Mouse (Mus musculus) MEL (cell line): ENCODE data around the gene Zmynd10. TPM values are rescaled to one million over a fixed set of nuclear protein-coding genes. Genes with fewer than 3 reads are reported as not detected.

ENCODE experiments used
- DNase-seq: peaks from one replicate; pipeline ENCODE4 v3.0.0; 2011; ENCODE audit warnings: low read depth, low spot score
- H3K27ac ChIP-seq: 2 replicates; pipeline ENCODE4 v1.5.1; 2012; ENCODE audit warnings: low read depth, mild to moderate bottlenecking, control low read depth, low read length, moderate library complexity; ENCODE audit not compliant: control insufficient read depth
- H3K27me3 ChIP-seq, 2 experiments: fragments of 150-350 bp in 1 of 2; sonication (generic) in 1 of 2; 2 replicates each; pipeline ENCODE4 v1.6.1; 2012; ENCODE audit warnings: low read length in 2 of 2, mild to moderate bottlenecking in 2 of 2, improper control_type of control experiment in 1 of 2, moderate library complexity in 1 of 2; ENCODE audit not compliant: insufficient read depth in 2 of 2, control insufficient read depth in 1 of 2
- H3K36me3 ChIP-seq, 2 experiments: 2 replicates each; pipeline ENCODE4 v1.6.1; 2012 to 2014; ENCODE audit warnings: low read length in 2 of 2, improper control_type of control experiment in 1 of 2, inconsistent platforms in 1 of 2, mild to moderate bottlenecking in 1 of 2; ENCODE audit not compliant: insufficient read depth in 2 of 2, control insufficient read depth in 1 of 2
- H3K4me1 ChIP-seq, 2 experiments: fragments of 150-350 bp in 1 of 2; sonication (generic) in 1 of 2; 2 replicates each; pipeline ENCODE4 v1.6.1; 2012; ENCODE audit warnings: low read length in 2 of 2, improper control_type of control experiment in 1 of 2, mild to moderate bottlenecking in 1 of 2; ENCODE audit not compliant: insufficient read depth in 2 of 2, control insufficient read depth in 1 of 2
- H3K4me3 ChIP-seq, 2 experiments: fragments of 150-350 bp in 1 of 2; sonication (generic) in 1 of 2; 2 replicates each; pipeline ENCODE4 v1.5.1; 2012; ENCODE audit warnings: low read depth in 2 of 2, low read length in 2 of 2, mild to moderate bottlenecking in 2 of 2, moderate library complexity in 2 of 2, control low read depth in 1 of 2, improper control_type of control experiment in 1 of 2; ENCODE audit not compliant: control insufficient read depth in 1 of 2, insufficient read depth in 1 of 2
- H3K79me2 ChIP-seq: 2 replicates; pipeline ENCODE4 v1.6.1; 2012; ENCODE audit warnings: mild to moderate bottlenecking, low read length, moderate library complexity; ENCODE audit not compliant: control insufficient read depth, poor library complexity, insufficient read depth
- H3K9ac ChIP-seq: 2 replicates; pipeline ENCODE4 v1.6.1; 2012; ENCODE audit warnings: low read depth, mild to moderate bottlenecking, control low read depth, low read length, moderate library complexity; ENCODE audit not compliant: control insufficient read depth, poor library complexity, severe bottlenecking
- H3K9me3 ChIP-seq: fragments of 150-350 bp; sonication (generic); replicated peaks from 2 replicates; pipeline ENCODE4 v1.6.1; 2012; ENCODE audit warnings: mild to moderate bottlenecking, low read length, improper control_type of control experiment, moderate library complexity; ENCODE audit not compliant: insufficient read depth
- CHD2 ChIP-seq: IDR thresholded peaks from 2 replicates; pipeline ENCODE4 v1.6.1; 2011; ENCODE audit warnings: low read length, improper control_type of control experiment
- CTCF ChIP-seq, 3 experiments: IDR thresholded peaks in 2 of 3; conservative IDR thresholded peaks in 1 of 3; 2 replicates each; pipeline ENCODE4 v1.5.1; 2011 to 2012; ENCODE audit warnings: low read length in 3 of 3, low read depth in 2 of 3, mild to moderate bottlenecking in 2 of 3, improper control_type of control experiment in 1 of 3, inconsistent platforms in 1 of 3, mixed read lengths in 1 of 3, moderate library complexity in 1 of 3; ENCODE audit not compliant: control insufficient read depth in 1 of 3, insufficient read depth in 1 of 3, poor library complexity in 1 of 3, severe bottlenecking in 1 of 3
- E2F4 ChIP-seq: IDR thresholded peaks from 2 replicates; pipeline ENCODE4 v1.6.1; 2011; ENCODE audit warnings: low read depth, low read length, improper control_type of control experiment, borderline replicate concordance
- ELF1 ChIP-seq: IDR thresholded peaks from 2 replicates; pipeline ENCODE4 v1.6.1; 2014; ENCODE audit warnings: low read depth, mild to moderate bottlenecking, inconsistent platforms, low read length, improper control_type of control experiment, moderate library complexity
- EP300 ChIP-seq, 2 experiments: IDR thresholded peaks; 2 replicates each; pipeline ENCODE4 v1.6.1; 2011; ENCODE audit warnings: improper control_type of control experiment in 2 of 2, low read length in 2 of 2, low read depth in 1 of 2, mild to moderate bottlenecking in 1 of 2
- ETS1 ChIP-seq: IDR thresholded peaks from 2 replicates; pipeline ENCODE4 v1.6.1; 2012; ENCODE audit warnings: low read depth, mild to moderate bottlenecking, inconsistent platforms, low read length, improper control_type of control experiment, moderate library complexity
- GABPA ChIP-seq: IDR thresholded peaks from 2 replicates; pipeline ENCODE4 v1.6.1; 2012; ENCODE audit warnings: low read depth, mild to moderate bottlenecking, inconsistent platforms, low read length, improper control_type of control experiment, moderate library complexity
- HCFC1 ChIP-seq: IDR thresholded peaks from 2 replicates; pipeline ENCODE4 v1.6.1; 2012; ENCODE audit warnings: low read depth, mild to moderate bottlenecking, inconsistent platforms, low read length, improper control_type of control experiment, moderate library complexity
- KAT2A ChIP-seq: conservative IDR thresholded peaks from 2 replicates; pipeline ENCODE4 v1.6.1; 2012; ENCODE audit warnings: low read depth, low read length, improper control_type of control experiment, inconsistent platforms
- MAX ChIP-seq: IDR thresholded peaks from 2 replicates; pipeline ENCODE4 v1.6.1; 2011; ENCODE audit warnings: low read length, improper control_type of control experiment
- MAZ ChIP-seq: IDR thresholded peaks from 2 replicates; pipeline ENCODE4 v1.6.1; 2012; ENCODE audit warnings: low read depth, mild to moderate bottlenecking, inconsistent platforms, low read length, improper control_type of control experiment
- MXI1 ChIP-seq: IDR thresholded peaks from 2 replicates; pipeline ENCODE4 v1.6.1; 2011; ENCODE audit warnings: mild to moderate bottlenecking, low read depth, low read length, improper control_type of control experiment
- MYC ChIP-seq: IDR thresholded peaks from 2 replicates; pipeline ENCODE4 v1.6.1; 2011; ENCODE audit warnings: low read depth, mild to moderate bottlenecking, low read length, improper control_type of control experiment, moderate library complexity
- NELFE ChIP-seq: IDR thresholded peaks from 2 replicates; pipeline ENCODE4 v1.6.1; 2011; ENCODE audit warnings: low read depth, low read length, improper control_type of control experiment
- NRF1 ChIP-seq: IDR thresholded peaks from 2 replicates; pipeline ENCODE4 v1.6.1; 2014; ENCODE audit warnings: low read depth, mild to moderate bottlenecking, inconsistent platforms, low read length, improper control_type of control experiment, moderate library complexity; ENCODE audit not compliant: poor library complexity, insufficient read depth, severe bottlenecking
- POLR2A ChIP-seq, 2 experiments: IDR thresholded peaks; 2 replicates each; pipeline ENCODE4 v1.6.1; 2011 to 2012; ENCODE audit warnings: low read length in 2 of 2, mild to moderate bottlenecking in 2 of 2, control low read depth in 1 of 2, improper control_type of control experiment in 1 of 2, low read depth in 1 of 2, moderate library complexity in 1 of 2; ENCODE audit not compliant: control insufficient read depth in 1 of 2, insufficient read depth in 1 of 2, poor library complexity in 1 of 2
- POLR2AphosphoS2 ChIP-seq: IDR thresholded peaks from 2 replicates; pipeline ENCODE4 v1.6.1; 2011; ENCODE audit warnings: low read length, improper control_type of control experiment
- POLR2AphosphoS5 ChIP-seq: IDR thresholded peaks from 2 replicates; pipeline ENCODE4 v1.6.1; 2012; ENCODE audit warnings: low read depth, borderline replicate concordance, mild to moderate bottlenecking, inconsistent platforms, low read length, moderate library complexity, mixed read lengths
- RAD21 ChIP-seq: IDR thresholded peaks from 2 replicates; pipeline ENCODE4 v1.6.1; 2011; ENCODE audit warnings: mild to moderate bottlenecking, low read depth, low read length, improper control_type of control experiment
- RCOR1 ChIP-seq: IDR thresholded peaks from 2 replicates; pipeline ENCODE4 v1.6.1; 2012; ENCODE audit warnings: low read depth, mild to moderate bottlenecking, inconsistent platforms, low read length, improper control_type of control experiment
- SIN3A ChIP-seq: IDR thresholded peaks from 2 replicates; pipeline ENCODE4 v1.6.1; 2012; ENCODE audit warnings: low read length, improper control_type of control experiment, inconsistent platforms
- SMC3 ChIP-seq: IDR thresholded peaks from 2 replicates; pipeline ENCODE4 v1.6.1; 2011; ENCODE audit warnings: low read depth, low read length, improper control_type of control experiment
- TAL1 ChIP-seq: IDR thresholded peaks from 2 replicates; pipeline ENCODE4 v1.6.1; 2012; ENCODE audit warnings: mild to moderate bottlenecking, inconsistent platforms, low read length, moderate library complexity, mixed read lengths
- TBP ChIP-seq: IDR thresholded peaks from 2 replicates; pipeline ENCODE4 v1.8.0; 2011; ENCODE audit warnings: low read depth, low read length, improper control_type of control experiment
- TCF12 ChIP-seq: IDR thresholded peaks from 2 replicates; pipeline ENCODE4 v1.6.1; 2014; ENCODE audit warnings: low read depth, mild to moderate bottlenecking, inconsistent platforms, low read length, improper control_type of control experiment, moderate library complexity
- UBTF ChIP-seq: IDR thresholded peaks from 2 replicates; pipeline ENCODE4 v1.6.1; 2012; ENCODE audit warnings: low read depth, mild to moderate bottlenecking, inconsistent platforms, low read length, improper control_type of control experiment, moderate library complexity, borderline replicate concordance; ENCODE audit not compliant: insufficient read depth
- USF2 ChIP-seq, 2 experiments: IDR thresholded peaks; 2 replicates each; pipeline ENCODE4 v1.6.1; 2011 to 2012; ENCODE audit warnings: improper control_type of control experiment in 2 of 2, low read length in 2 of 2, borderline replicate concordance in 1 of 2, inconsistent platforms in 1 of 2, low read depth in 1 of 2, mild to moderate bottlenecking in 1 of 2; ENCODE audit not compliant: insufficient read depth in 1 of 2
- ZKSCAN1 ChIP-seq: IDR thresholded peaks from 2 replicates; pipeline ENCODE4 v1.6.1; 2012; ENCODE audit warnings: low read depth, mild to moderate bottlenecking, inconsistent platforms, low read length, improper control_type of control experiment, moderate library complexity
- ZMIZ1 ChIP-seq: IDR thresholded peaks from 2 replicates; pipeline ENCODE4 v1.6.1; 2012; ENCODE audit warnings: low read depth, mild to moderate bottlenecking, inconsistent platforms, low read length, improper control_type of control experiment, moderate library complexity
- polyA plus RNA-seq, 2 experiments: library from polyadenylated mRNA; stranded (reverse) in 1 of 2; unstranded in 1 of 2; fragments of >175 nt in 1 of 2; fragments of >200 nt in 1 of 2; gene quantifications; 2 replicates each; pipeline versions ENCODE4 v1.2.1 to v1.2.4; 2012; ENCODE audit warnings: low replicate concordance in 2 of 2, low read depth in 1 of 2; ENCODE audit not compliant: insufficient read length in 2 of 2, insufficient read depth in 1 of 2, missing spikeins in 1 of 2
- total RNA-seq: library from RNA; depleted of rRNA; stranded (reverse); fragments of 300-350 nt; gene quantifications from 2 replicates; pipeline ENCODE4 v1.2.3, GENCODE M21; 2012

The Zmynd10 gene
- total and polyA plus RNA-seq, 3 experiments: 0.31 to 0.85 TPM; not detected in 1

DNA sequence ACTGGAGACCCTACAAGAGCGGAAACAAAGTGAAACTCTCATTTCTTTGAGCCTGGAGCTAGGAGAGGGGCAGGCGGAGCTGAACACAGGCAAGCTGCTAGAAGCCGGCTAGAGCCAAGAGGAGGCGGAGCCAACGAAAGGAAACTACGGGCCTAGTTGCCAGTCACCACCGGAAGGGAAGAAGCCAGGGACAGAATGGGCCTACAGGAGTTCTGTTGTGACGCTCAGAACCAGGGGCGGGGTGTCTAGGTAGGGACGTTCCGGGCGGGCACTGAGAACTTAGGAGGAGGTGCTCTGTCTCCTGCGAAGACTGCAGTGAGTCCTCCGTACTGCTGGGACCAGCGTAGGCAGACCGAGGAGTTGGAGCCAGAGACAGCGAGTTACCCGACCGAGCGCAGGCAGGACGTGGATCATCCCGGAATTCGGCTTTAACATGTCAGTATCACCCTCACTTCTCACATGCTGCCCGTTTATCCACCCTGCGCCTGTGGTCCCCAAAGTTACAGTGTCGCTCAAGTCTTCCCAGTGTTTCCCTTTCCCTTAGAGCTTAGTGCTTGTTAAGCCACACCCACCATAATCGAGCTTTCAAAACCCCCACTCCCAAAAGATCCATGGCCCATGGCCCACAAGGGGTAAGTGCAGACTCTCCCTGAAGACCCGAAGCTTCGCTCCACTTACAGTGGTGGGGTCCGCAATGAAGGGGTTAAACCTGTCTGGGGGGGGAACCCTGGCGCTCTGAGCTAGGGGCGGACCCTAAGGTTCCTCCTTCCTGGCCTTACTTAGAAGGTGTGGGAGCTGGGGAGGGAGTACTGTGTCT, 33.6 kb downstream of the Zmynd10 start, which contains the start of gene Hyal3:
Hyal3 (plus strand) TSS at position 318 of the 817 bp plus-strand sequence.
- TF ChIP-seq RAD21 (no peak), ELF1 (0 out of 2 replicates have a peak, but pooled peaks have one; percentile 57), ZKSCAN1 (no peak), CHD2 (no peak), RCOR1 (no peak), KAT2A (no peak; the same call in 1 of the 2 replicates), MAZ (peak; percentile 95; the same call in 1 of the 2 replicates), CTCF (IDR thresholded peaks at IDR 0.05 in 2 of 3, conservative IDR thresholded peaks at IDR 0.05 in 1 of 3; ENCODE audit: control insufficient read depth in 1 of 3, insufficient read depth in 1 of 3, low read depth in 2 of 3, low read length in 3 of 3, poor library complexity in 1 of 3, severe bottlenecking in 1 of 3) (no peak), GABPA (no peak), EP300 (IDR thresholded peaks at IDR 0.05; ENCODE audit: low read depth in 1 of 2, low read length in 2 of 2) (peak in 1 of 2 experiments; percentile 40; a peak in 1 of 4 replicates), ZMIZ1 (peak; percentile 74), USF2 (IDR thresholded peaks at IDR 0.05; ENCODE audit: borderline replicate concordance in 1 of 2, insufficient read depth in 1 of 2, low read depth in 1 of 2, low read length in 2 of 2) (no peak), SIN3A (peak; percentile 46), UBTF (0 out of 2 replicates have a peak, but pooled peaks have one; percentile 64), NELFE (peak; percentile 73), POLR2A (IDR thresholded peaks at IDR 0.05; ENCODE audit: control insufficient read depth in 1 of 2, insufficient read depth in 1 of 2, low read depth in 1 of 2, low read length in 2 of 2, poor library complexity in 1 of 2) (peak in 1 of 2 experiments; percentile 84; a peak in 3 of 4 replicates), MXI1 (peak; percentile 52), TCF12 (peak; percentile 57), TBP (peak; percentile 76), ETS1 (peak; percentile 46; the same call in 1 of the 2 replicates), NRF1 (no peak), HCFC1 (peak; percentile 80), MAX (peak; percentile 13), E2F4 (no peak), MYC (no peak), POLR2AphosphoS5 (peak; percentile 40; the same call in 1 of the 2 replicates), POLR2AphosphoS2 (peak; percentile 64; the same call in 1 of the 2 replicates), SMC3 (no peak), TAL1 (no peak)
- peaks cover 2 to 32% of the 10 kb centered on the region in 2 experiments; a peak in 3 of 4 replicates for H3K4me1 ChIP-seq

More for the DNA sequence above, 33.6 kb downstream of the Zmynd10 start, which contains the start of gene Hyal3:
- peak; percentile 96 for DNase-seq
- H3K79me2 ChIP-seq: peaks cover 30% of the 10 kb centered on the region
- H3K9ac ChIP-seq: peak within 1 kb of the TSS; percentile 78
- no peaks in the 10 kb centered on the region for H3K9me3 ChIP-seq
- peak within 1 kb of the TSS; percentile 98 for H3K27ac ChIP-seq
- H3K27me3 ChIP-seq: no peaks in the 10 kb centered on the region
- peak within 1 kb of the TSS; percentile 81 to 98 for H3K4me3 ChIP-seq
- peaks cover 0 to 10% of the 10 kb centered on the region in 2 experiments; a peak in 2 of 4 replicates for H3K36me3 ChIP-seq
